Mouse (Mus musculus): ENCODE data around the gene Lyzl4. TPM values are rescaled to one million over a fixed set of nuclear protein-coding genes. Genes with fewer than 3 reads are reported as not detected.

Lyzl4 gene
- polyA plus RNA-seq, 2 experiments from 2014 or later = not detected

- no peak for ATAC-seq
These were observed 5.1 kb upstream of the Lyzl4 start for GRCm38 (mm10) chr9:121647026-121647425.

- ATAC-seq = no peak
These were observed 3.0 kb upstream of the Lyzl4 start for GRCm38 (mm10) chr9:121644855-121645254.

- peak; percentile 89 for ATAC-seq
These were observed 695 bp upstream of the Lyzl4 start, which contains the start of gene Vipr1 for GRCm38 (mm10) chr9:121642401-121643181. Gene Vipr1 (plus strand): TSS chr9:121642716.

- no peak for ATAC-seq
These were observed 521 bp downstream of the Lyzl4 start for GRCm38 (mm10) chr9:121641235-121641915.

GRCm38 (mm10) chr9:121639790-121640189 lies 2.1 kb downstream of the Lyzl4 start:
- no peak for ATAC-seq

- ATAC-seq = no peak
These were observed 5.9 kb downstream of the Lyzl4 start for GRCm38 (mm10) chr9:121635835-121636576.

GRCm38 (mm10) chr9:121633306-121633705 lies 8.6 kb downstream of the Lyzl4 start:
- no peak for ATAC-seq

GRCm38 (mm10) chr9:121632891-121633290 lies 9.0 kb downstream of the Lyzl4 start:
- no peak for ATAC-seq

- ATAC-seq = no peak
These were observed 9.9 kb downstream of the Lyzl4 start for GRCm38 (mm10) chr9:121631946-121632345.

- no peak for ATAC-seq
These were observed 11.3 kb downstream of the Lyzl4 start for GRCm38 (mm10) chr9:121630627-121631026.

GRCm38 (mm10) chr9:121624920-121625319 lies 17.0 kb downstream of the Lyzl4 start:
- no peak for ATAC-seq

GRCm38 (mm10) chr9:121623235-121623634 lies 18.7 kb downstream of the Lyzl4 start:
- no peak for ATAC-seq

GRCm38 (mm10) chr9:121619441-121619840 lies 22.5 kb downstream of the Lyzl4 start:
- ATAC-seq = no peak

GRCm38 (mm10) chr9:121616471-121616870 lies 25.4 kb downstream of the Lyzl4 start:
- ATAC-seq = no peak

- no peak for ATAC-seq
These were observed 27.6 kb downstream of the Lyzl4 start for GRCm38 (mm10) chr9:121614241-121614757.

GRCm38 (mm10) chr9:121613192-121613591 lies 28.7 kb downstream of the Lyzl4 start:
- ATAC-seq = no peak

- ATAC-seq = no peak
These were observed 32.5 kb downstream of the Lyzl4 start for GRCm38 (mm10) chr9:121609381-121609780.

GRCm38 (mm10) chr9:121606498-121607096 lies 35.3 kb downstream of the Lyzl4 start:
- no peak for ATAC-seq

- ATAC-seq = no peak
These were observed 36.2 kb downstream of the Lyzl4 start for GRCm38 (mm10) chr9:121605414-121606278.

GRCm38 (mm10) chr9:121602381-121602780 lies 39.5 kb downstream of the Lyzl4 start:
- no peak for ATAC-seq

GRCm38 (mm10) chr9:121600861-121601427 lies 41.0 kb downstream of the Lyzl4 start:
- no peak for ATAC-seq

Data from CD4-positive, CD25-positive, alpha-beta regulatory T cell, adult 4 months (primary cell).